Mouse (Mus musculus) limb, embryonic 15.5 days (tissue): ENCODE data around the gene Dock2. TPM values are rescaled to one million over a fixed set of nuclear protein-coding genes. Genes with fewer than 3 reads are reported as not detected.

Source experiments
- ATAC-seq: fragments of 200-750 bp; cut with Nextera tagmentation; 2 replicates; pipeline ENCODE4 v1.8.0; 2017; ENCODE audit warnings: low read depth, moderate TSS enrichment; ENCODE audit not compliant: insufficient number of reproducible peaks, low FRiP score, low TSS enrichment
- H3K27ac ChIP-seq: fragments of 300-500 bp; sonication (generic); 2 replicates; pipeline ENCODE4 v1.5.1; 2015; ENCODE audit warnings: moderate library complexity, mild to moderate bottlenecking, inconsistent platforms
- H3K27me3 ChIP-seq: fragments of 300-500 bp; sonication (generic); 2 replicates; pipeline ENCODE4 v1.6.1; 2015; ENCODE audit warnings: inconsistent platforms
- H3K36me3 ChIP-seq: fragments of 300-500 bp; sonication (generic); 2 replicates; pipeline ENCODE4 v1.6.1; 2015; ENCODE audit warnings: inconsistent platforms
- H3K4me1 ChIP-seq: fragments of 300-500 bp; sonication (generic); 2 replicates; pipeline ENCODE4 v1.6.1; 2015; ENCODE audit warnings: inconsistent platforms
- H3K4me2 ChIP-seq: fragments of 300-500 bp; sonication (generic); 2 replicates; pipeline ENCODE4 v1.6.1; 2015; ENCODE audit warnings: mild to moderate bottlenecking, inconsistent platforms
- H3K4me3 ChIP-seq: fragments of 300-500 bp; sonication (generic); 2 replicates; pipeline ENCODE4 v1.5.1; 2015; ENCODE audit warnings: mild to moderate bottlenecking, inconsistent platforms
- H3K9ac ChIP-seq: fragments of 300-500 bp; sonication (generic); 2 replicates; pipeline ENCODE4 v1.6.1; 2015; ENCODE audit warnings: inconsistent platforms
- H3K9me3 ChIP-seq: fragments of 300-500 bp; sonication (generic); 2 replicates; pipeline ENCODE4 v1.6.1; 2016; ENCODE audit warnings: inconsistent platforms
- WGBS: fragments of 180-500 bp; shearing (Covaris S2); methylation state at CpG from one replicate; pipeline ENCODE4 v1.1.7; 2015; 5-methylcytosine and 5-hydroxymethylcytosine counted together
- polyA plus RNA-seq: library from polyadenylated mRNA; unstranded; fragments of >200 nt; fragmentation: Nextera tagmentation; extraction: Ambion mirVana; gene quantifications from 2 replicates; pipeline ENCODE4 v1.2.1, GENCODE M21; 2015

Gene Dock2
- polyA plus RNA-seq, 1 experiment from 2014 or later, result 2.6 TPM

GRCm38 (mm10) chr11:34299550-34299949 lies 484.1 kb downstream of the Dock2 start:
- WGBS, result 71% methylated on average over 1 of the region's 1 CpGs
- Histone ChIP-seq H3K27ac (no peak overlapping the region), H3K9me3 (no peaks in the 10 kb centered on the region), H3K36me3 (no peaks in the 10 kb centered on the region), H3K4me1 (no peaks in the 10 kb centered on the region), H3K27me3 (no peaks in the 10 kb centered on the region), H3K4me2 (no peak overlapping the region), H3K9ac (no peak overlapping the region), H3K4me3 (no peak overlapping the region)
- ATAC-seq, result no peak

- WGBS, result 73% methylated on average over 5 of the region's 5 CpGs
- Histone ChIP-seq H3K4me2 (no peak overlapping the region), H3K9ac (no peak overlapping the region), H3K27me3 (no peaks in the 10 kb centered on the region), H3K4me1 (no peaks in the 10 kb centered on the region), H3K36me3 (no peaks in the 10 kb centered on the region), H3K4me3 (no peak overlapping the region), H3K9me3 (no peaks in the 10 kb centered on the region), H3K27ac (no peak overlapping the region)
- ATAC-seq, result no peak
Measured at GRCm38 (mm10) chr11:34297698-34298378, 485.9 kb downstream of the Dock2 start.

- Histone ChIP-seq H3K36me3 (no peaks in the 10 kb centered on the region), H3K4me3 (no peak overlapping the region), H3K4me1 (no peaks in the 10 kb centered on the region), H3K9ac (no peak overlapping the region), H3K9me3 (no peaks in the 10 kb centered on the region), H3K27ac (no peak overlapping the region), H3K27me3 (no peaks in the 10 kb centered on the region), H3K4me2 (no peak overlapping the region)
- no peak for ATAC-seq
- whole genome bisulfite sequencing, result 66% methylated on average over 3 of the region's 3 CpGs
Measured at GRCm38 (mm10) chr11:34291304-34291703, 492.4 kb downstream of the Dock2 start.

GRCm38 (mm10) chr11:34290708-34291107 lies 493.0 kb downstream of the Dock2 start:
- WGBS, result 60% methylated on average over 2 of the region's 2 CpGs
- Histone ChIP-seq H3K9ac (no peak overlapping the region), H3K27me3 (no peaks in the 10 kb centered on the region), H3K36me3 (no peaks in the 10 kb centered on the region), H3K9me3 (no peaks in the 10 kb centered on the region), H3K4me3 (no peak overlapping the region), H3K27ac (no peak overlapping the region), H3K4me2 (no peak overlapping the region), H3K4me1 (no peaks in the 10 kb centered on the region)
- ATAC-seq, result no peak

- Histone ChIP-seq H3K9ac (no peak overlapping the region), H3K27me3 (no peaks in the 10 kb centered on the region), H3K4me2 (no peak overlapping the region), H3K27ac (no peak overlapping the region), H3K36me3 (no peaks in the 10 kb centered on the region), H3K4me1 (no peaks in the 10 kb centered on the region), H3K4me3 (no peak overlapping the region), H3K9me3 (no peaks in the 10 kb centered on the region)
- WGBS, result 43% methylated on average over 4 of the region's 4 CpGs
- no peak for ATAC-seq
Measured at GRCm38 (mm10) chr11:34290265-34290664, 493.4 kb downstream of the Dock2 start.

GRCm38 (mm10) chr11:34284124-34284808 lies 499.4 kb downstream of the Dock2 start:
- H3K4me2 ChIP-seq, result no peak overlapping the region
- H3K27me3 ChIP-seq, result no peaks in the 10 kb centered on the region
- no peak overlapping the region for H3K9ac ChIP-seq
- no peaks in the 10 kb centered on the region for H3K4me1 ChIP-seq
- ATAC-seq, result no peak
- H3K4me3 ChIP-seq, result no peak overlapping the region
- WGBS, result 44% methylated on average over 13 of the region's 13 CpGs
- H3K9me3 ChIP-seq, result no peaks in the 10 kb centered on the region
- H3K36me3 ChIP-seq, result no peaks in the 10 kb centered on the region
- no peak overlapping the region for H3K27ac ChIP-seq

GRCm38 (mm10) chr11:34277047-34277445 lies 506.6 kb downstream of the Dock2 start:
- Histone ChIP-seq H3K36me3 (no peaks in the 10 kb centered on the region), H3K4me2 (no peak overlapping the region), H3K27ac (no peak overlapping the region), H3K4me3 (no peak overlapping the region), H3K9me3 (no peaks in the 10 kb centered on the region), H3K27me3 (no peaks in the 10 kb centered on the region), H3K4me1 (no peaks in the 10 kb centered on the region), H3K9ac (no peak overlapping the region)
- WGBS, result 51% methylated on average over 3 of the region's 3 CpGs
- ATAC-seq, result no peak

GRCm38 (mm10) chr11:34276363-34277046 lies 507.2 kb downstream of the Dock2 start:
- H3K27me3 ChIP-seq, result no peaks in the 10 kb centered on the region
- H3K27ac ChIP-seq, result no peak overlapping the region
- no peaks in the 10 kb centered on the region for H3K4me1 ChIP-seq
- H3K9me3 ChIP-seq, result no peaks in the 10 kb centered on the region
- no peak overlapping the region for H3K4me3 ChIP-seq
- no peak overlapping the region for H3K9ac ChIP-seq
- WGBS, result 60% methylated on average over 14 of the region's 14 CpGs
- no peak for ATAC-seq
- no peak overlapping the region for H3K4me2 ChIP-seq
- no peaks in the 10 kb centered on the region for H3K36me3 ChIP-seq

GRCm38 (mm10) chr11:34275941-34276340 lies 507.8 kb downstream of the Dock2 start:
- Histone ChIP-seq H3K4me1 (no peaks in the 10 kb centered on the region), H3K36me3 (no peaks in the 10 kb centered on the region), H3K27me3 (no peaks in the 10 kb centered on the region), H3K4me2 (no peak overlapping the region), H3K9me3 (no peaks in the 10 kb centered on the region), H3K9ac (no peak overlapping the region), H3K4me3 (no peak overlapping the region), H3K27ac (no peak overlapping the region)
- no peak for ATAC-seq
- WGBS, result 58% methylated on average over 2 of the region's 2 CpGs

GRCm38 (mm10) chr11:34272016-34272415 lies 511.7 kb downstream of the Dock2 start:
- Histone ChIP-seq H3K27ac (no peak overlapping the region), H3K4me3 (no peak overlapping the region), H3K9me3 (no peaks in the 10 kb centered on the region), H3K9ac (no peak overlapping the region), H3K4me2 (no peak overlapping the region), H3K36me3 (no peaks in the 10 kb centered on the region), H3K27me3 (no peaks in the 10 kb centered on the region), H3K4me1 (no peaks in the 10 kb centered on the region)
- ATAC-seq, result no peak
- 24% methylated on average over 10 of the region's 10 CpGs for WGBS

- H3K27me3 ChIP-seq, result no peaks in the 10 kb centered on the region
- no peak overlapping the region for H3K27ac ChIP-seq
- H3K9ac ChIP-seq, result no peak overlapping the region
- no peaks in the 10 kb centered on the region for H3K36me3 ChIP-seq
- 68% methylated on average over 1 of the region's 1 CpGs for WGBS
- H3K4me2 ChIP-seq, result no peak overlapping the region
- no peaks in the 10 kb centered on the region for H3K9me3 ChIP-seq
- no peak overlapping the region for H3K4me3 ChIP-seq
- ATAC-seq, result no peak
- no peaks in the 10 kb centered on the region for H3K4me1 ChIP-seq
Measured at GRCm38 (mm10) chr11:34264099-34264498, 519.6 kb downstream of the Dock2 start.

- no peak for ATAC-seq
- no peak overlapping the region for H3K4me2 ChIP-seq
- no peak overlapping the region for H3K4me3 ChIP-seq
- 62% methylated on average over 12 of the region's 12 CpGs for WGBS
- H3K36me3 ChIP-seq, result no peaks in the 10 kb centered on the region
- no peaks in the 10 kb centered on the region for H3K4me1 ChIP-seq
- H3K27ac ChIP-seq, result no peak overlapping the region
- no peak overlapping the region for H3K9ac ChIP-seq
- no peaks in the 10 kb centered on the region for H3K9me3 ChIP-seq
- no peaks in the 10 kb centered on the region for H3K27me3 ChIP-seq
Measured at GRCm38 (mm10) chr11:34258849-34259469, 524.7 kb downstream of the Dock2 start.
